8 mouse cellular contexts compared by ENCODE assay signal in the genomic region with DNA sequence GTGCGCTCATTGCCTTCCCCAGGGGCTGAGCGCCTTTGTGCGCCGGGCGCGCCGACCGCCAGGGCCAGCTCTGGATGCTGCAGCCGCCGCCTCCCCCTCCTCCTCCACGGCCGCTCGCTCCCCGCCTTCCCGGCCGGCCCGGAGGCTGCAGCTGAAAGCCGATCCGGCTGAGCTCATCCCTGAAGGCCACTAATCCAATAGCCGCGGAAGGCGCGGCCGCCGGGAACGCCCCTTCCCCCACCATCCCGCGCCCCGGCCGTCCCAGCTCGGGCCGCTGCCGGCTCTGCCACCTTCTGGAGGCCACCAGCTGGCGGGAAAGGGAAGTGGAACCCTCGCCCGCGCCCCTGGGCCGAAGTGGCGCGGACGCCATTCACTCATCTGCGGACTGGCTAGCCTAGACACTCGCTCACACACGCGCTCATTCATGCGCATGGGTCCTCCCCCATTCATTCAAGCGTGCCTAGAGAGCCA. TPM values are rescaled to one million over a fixed set of nuclear protein-coding genes. Genes with fewer than 3 reads are reported as not detected.
DNase-seq lines count a peak whose midpoint lies in the region; ATAC-seq lines count a peak whose summit lies in the region.

Gene Spsb4, minus strand, starts transcription at position 167 of the 471 bp plus-strand sequence.

- peak within 1 kb of the TSS; percentile 81 for H3K4me2 ChIP-seq in hindbrain, embryonic 16.5 days (ENCODE audit: low read length)

- H3K4me3 ChIP-seq in hindbrain, embryonic 16.5 days (ENCODE audit: low read length): peak within 1 kb of the TSS; percentile 75

- H3K9me3 ChIP-seq in hindbrain, embryonic 16.5 days (ENCODE audit: control insufficient read depth, low read length): no peaks in the 10 kb centered on the region

- no peaks in the 10 kb centered on the region for H3K36me3 ChIP-seq in hindbrain, embryonic 16.5 days (ENCODE audit: control insufficient read depth, insufficient read depth, low read length)

- peak; percentile 89 for ATAC-seq in hindbrain, embryonic 16.5 days
- peak; percentile 73 for ATAC-seq in megakaryocyte, adult 5-6 weeks (ENCODE audit: poor library complexity, severe bottlenecking)

- H3K4me1 ChIP-seq in hindbrain, embryonic 16.5 days (ENCODE audit: control insufficient read depth, insufficient read depth, low read depth, low read length): peaks cover 31% of the 10 kb centered on the region

- peak within 1 kb of the TSS; percentile 94 for H3K9ac ChIP-seq in hindbrain, embryonic 16.5 days (ENCODE audit: low read depth, low read length)

- WGBS in hindbrain, embryonic 16.5 days: 0% methylated on average over 40 of the region's 47 CpGs

- H3K27ac ChIP-seq in hindbrain, embryonic 16.5 days (ENCODE audit: low read depth, low read length): peak within 1 kb of the TSS; percentile 94

- H3K27me3 ChIP-seq in hindbrain, embryonic 16.5 days (replicated peaks; ENCODE audit: control insufficient read depth, insufficient read depth, low read length): no peaks in the 10 kb centered on the region

- intact Hi-C loops in left cerebral cortex, postnatal 10 days (cut with DNase I): loop anchor here (5.0 kb wide), 2 partner anchors 49 to 56 kb away; no protein-coding TSS in a partner anchor

- DNase-seq in ZHBTc4 (ENCODE audit: low read depth, low spot score): peak; percentile 92
- DNase-seq in cerebellum, postnatal 36 days: peak; percentile 45 to 58
- peak; percentile 68 to 83 for DNase-seq in gastrocnemius, adult 8-10 months (ENCODE audit: low spot score in 2 of 2)
- DNase-seq in left cerebral cortex, postnatal 10 days (ENCODE audit: extremely low spot score in 1 of 2, low spot score in 2 of 2): peak; percentile 69 to 88
- peak; percentile 37 to 64 for DNase-seq in right cerebral cortex, adult 2 months (ENCODE audit: low spot score in 2 of 2)
- peak; percentile 57 to 69 for DNase-seq in urinary bladder, postnatal 36 days (ENCODE audit: low spot score in 2 of 2)

RNA-seq across cellular contexts. Expression of gene Spsb4, which starts in this region (rescaled TPM):
- 1 to 10 TPM in 2 of 4 experiments, under 1 TPM in 2; 0.86 to 1.7 (median 1.1) TPM for total RNA-seq in gastrocnemius, adult 8-10 months (2022)
- polyA plus RNA-seq in hindbrain, embryonic 16.5 days (2015; fragmentation: Nextera tagmentation; extraction: Ambion mirVana): 39.8 and 42.4 TPM in 2 replicates
- total RNA-seq in left cerebral cortex, postnatal 10 days (2021): 10 to 100 TPM in 1 of 2 experiments, 1 to 10 TPM in 1; 8.7 to 11.6 TPM
- 3.1 and 4.4 TPM in 2 replicates for total RNA-seq in megakaryocyte, adult 5-6 weeks (2015)
- total RNA-seq in megakaryocyte, adult 5-6 weeks (2017): 4.1 and 4.2 TPM in 2 replicates

Comparison
In these comparisons a context has a peak if more than half of its experiments do, and no peak if none do; other contexts are left out.
1. Peak in every context shown above with its lines: DNase-seq, ATAC-seq, H3K4me3 ChIP-seq and H3K27ac ChIP-seq.